Mouse (Mus musculus): Measurements from ENCODE around the gene Spsb1. TPM values are rescaled to one million over a fixed set of nuclear protein-coding genes. Genes with fewer than 3 reads are reported as not detected.

Gene Spsb1
- polyA plus RNA-seq, 1 experiment = 20.2 TPM

DNA sequence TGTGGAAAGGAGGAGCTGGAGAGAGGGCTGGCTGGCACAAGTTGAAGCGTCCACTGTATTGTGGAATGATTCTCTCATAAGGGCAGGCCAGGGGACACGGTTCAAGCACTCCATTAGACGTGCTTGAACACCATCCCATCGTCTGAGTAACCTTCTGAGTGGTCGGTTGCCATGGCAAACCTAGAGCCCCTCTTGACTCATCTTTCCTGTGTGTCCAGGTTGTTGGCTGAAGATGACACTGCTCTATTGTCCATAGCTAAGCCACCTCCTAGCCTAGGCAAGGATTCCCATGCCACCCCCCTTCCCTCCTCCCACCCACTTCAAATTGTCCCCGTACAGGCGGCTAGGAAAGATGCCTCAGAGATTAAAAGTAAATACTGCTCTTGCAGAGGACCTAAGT lies 45.9 kb downstream of the Spsb1 start:
- TF ChIP-seq POLR2A (IDR thresholded peaks at IDR 0.05; ENCODE audit: borderline replicate concordance, extremely low read depth, low read depth, low read length) (no peak), CTCF (IDR thresholded peaks at IDR 0.05; ENCODE audit: insufficient read depth, low read length) (no peak)
- DNase-seq = no peak
- Histone ChIP-seq H3K4me1 (ENCODE audit: control insufficient read depth, insufficient read depth, low read length) (no peaks in the 10 kb centered on the region; the same call in 1 of the 2 replicates), H3K4me3 (replicated peaks; ENCODE audit: extremely low read depth, low read depth, low read length) (no peak overlapping the region)
- 77% methylated on average over 7 of the region's 7 CpGs for WGBS

DNA sequence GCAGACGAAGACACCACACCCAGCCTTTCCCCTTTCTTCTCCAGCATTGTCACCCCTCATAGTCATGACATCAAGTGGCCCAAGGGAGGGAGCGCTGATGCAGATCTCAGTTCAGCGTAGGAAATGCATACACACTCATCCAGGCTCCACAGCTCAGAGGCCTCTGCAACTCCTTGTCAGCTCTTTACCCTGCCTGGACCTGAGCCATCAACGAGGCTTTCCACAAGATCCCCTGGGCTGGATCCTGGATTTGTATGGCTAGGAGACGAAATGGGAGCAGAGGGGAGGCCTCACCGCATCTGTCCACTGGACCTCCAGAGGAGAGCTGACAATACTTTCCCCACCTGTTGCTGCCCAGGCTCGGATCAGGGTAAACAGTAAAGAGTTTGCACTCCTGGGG lies 47.2 kb downstream of the Spsb1 start:
- Histone ChIP-seq H3K4me1 (ENCODE audit: control insufficient read depth, insufficient read depth, low read length) (no peaks in the 10 kb centered on the region; the same call in 1 of the 2 replicates), H3K4me3 (replicated peaks; ENCODE audit: extremely low read depth, low read depth, low read length) (no peak overlapping the region)
- DNase-seq = no peak
- TF ChIP-seq CTCF (IDR thresholded peaks at IDR 0.05; ENCODE audit: insufficient read depth, low read length) (no peak), POLR2A (IDR thresholded peaks at IDR 0.05; ENCODE audit: borderline replicate concordance, extremely low read depth, low read depth, low read length) (no peak)
- WGBS = 64% methylated on average over 7 of the region's 7 CpGs

DNA sequence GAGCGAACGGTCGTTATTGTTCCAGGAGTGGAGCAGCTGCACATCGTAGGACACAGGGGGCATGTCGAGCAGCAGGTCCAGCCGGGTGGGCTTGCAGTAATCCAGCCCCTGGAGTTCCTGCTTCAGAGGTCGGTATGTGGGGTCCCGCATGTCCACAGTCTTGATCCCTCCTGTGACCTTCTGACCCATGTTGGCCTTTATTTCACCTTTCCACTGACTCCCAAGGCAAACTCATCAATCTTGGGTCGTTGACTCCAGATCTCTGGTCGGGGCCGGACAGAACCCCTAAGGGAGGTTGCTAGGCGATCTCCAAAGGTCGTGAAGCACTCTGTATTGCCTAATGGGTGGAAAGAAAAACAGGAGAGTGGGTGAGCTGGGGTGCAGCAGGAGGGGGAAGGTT lies 47.9 kb downstream of the Spsb1 start:
- H3K4me3 ChIP-seq (replicated peaks; ENCODE audit: extremely low read depth, low read depth, low read length) = no peak overlapping the region
- no peak for DNase-seq
- WGBS = 66% methylated on average over 13 of the region's 13 CpGs
- no peak for TF ChIP-seq CTCF (IDR thresholded peaks at IDR 0.05; ENCODE audit: insufficient read depth, low read length)
- no peak for TF ChIP-seq POLR2A (IDR thresholded peaks at IDR 0.05; ENCODE audit: borderline replicate concordance, extremely low read depth, low read depth, low read length)
- no peaks in the 10 kb centered on the region; the same call in 1 of the 2 replicates for H3K4me1 ChIP-seq (ENCODE audit: control insufficient read depth, insufficient read depth, low read length)

DNA sequence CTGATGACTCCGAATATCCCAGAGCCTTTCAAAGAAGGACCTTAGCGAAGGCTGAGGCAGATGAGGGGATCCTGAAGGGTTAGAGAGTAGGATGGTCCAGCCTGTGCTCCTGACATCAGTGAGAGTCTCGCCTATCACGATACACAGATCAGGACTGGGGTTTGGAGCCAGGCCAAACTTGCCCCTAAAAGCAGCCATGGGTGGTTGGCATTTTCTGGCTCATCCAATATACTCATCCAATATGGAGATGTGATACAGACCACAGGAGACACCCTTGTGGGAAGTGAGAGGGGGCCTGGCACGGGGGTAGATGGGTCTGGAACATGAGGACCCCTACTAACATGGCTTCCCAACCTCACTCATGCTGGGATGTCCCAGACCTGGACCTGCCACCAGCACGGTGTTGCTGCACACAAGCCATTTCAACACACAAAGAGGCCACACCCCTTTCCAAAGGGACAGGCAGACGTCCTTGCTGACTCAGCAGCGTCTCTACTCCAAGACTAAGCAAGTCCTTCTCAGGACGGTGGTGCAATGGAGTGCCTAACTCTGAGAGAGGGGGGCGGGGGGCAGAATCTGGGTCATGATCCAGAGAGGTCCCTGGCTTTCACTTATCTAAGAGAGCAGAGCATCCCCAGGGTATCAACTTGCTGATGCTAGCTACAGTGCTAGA lies 49.4 kb downstream of the Spsb1 start:
- H3K4me3 ChIP-seq (replicated peaks; ENCODE audit: extremely low read depth, low read depth, low read length) = no peak overlapping the region
- no peaks in the 10 kb centered on the region; the same call in 1 of the 2 replicates for H3K4me1 ChIP-seq (ENCODE audit: control insufficient read depth, insufficient read depth, low read length)
- 87% methylated on average over 10 of the region's 10 CpGs for WGBS
- TF ChIP-seq POLR2A (IDR thresholded peaks at IDR 0.05; ENCODE audit: borderline replicate concordance, extremely low read depth, low read depth, low read length) (no peak), CTCF (IDR thresholded peaks at IDR 0.05; ENCODE audit: insufficient read depth, low read length) (no peak)
- no peak for DNase-seq

DNA sequence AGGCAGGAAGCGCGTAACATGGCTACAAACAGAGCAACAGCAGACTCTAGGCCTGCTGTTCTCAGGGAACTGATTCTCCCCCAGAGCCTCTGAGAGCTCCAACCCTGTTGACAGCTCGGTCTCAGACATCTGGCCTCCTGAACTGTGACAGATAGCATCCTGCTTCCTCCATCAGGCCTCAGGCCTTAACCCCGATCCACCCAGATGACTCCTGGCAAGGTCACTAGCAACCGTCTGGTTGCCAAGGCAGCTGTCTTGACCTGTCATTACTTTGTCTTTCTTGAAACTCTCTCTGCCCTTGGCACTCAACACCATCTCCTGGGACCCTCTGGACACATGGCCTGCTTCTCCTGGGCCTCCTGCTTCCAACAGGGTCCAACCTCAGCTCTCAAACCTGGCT lies 51.8 kb downstream of the Spsb1 start:
- TF ChIP-seq CTCF (IDR thresholded peaks at IDR 0.05; ENCODE audit: insufficient read depth, low read length) (no peak), POLR2A (IDR thresholded peaks at IDR 0.05; ENCODE audit: borderline replicate concordance, extremely low read depth, low read depth, low read length) (no peak)
- H3K4me1 ChIP-seq (ENCODE audit: control insufficient read depth, insufficient read depth, low read length) = no peaks in the 10 kb centered on the region
- DNase-seq = no peak
- H3K4me3 ChIP-seq (replicated peaks; ENCODE audit: extremely low read depth, low read depth, low read length) = no peak overlapping the region
- WGBS = 46% methylated on average over 5 of the region's 5 CpGs

DNA sequence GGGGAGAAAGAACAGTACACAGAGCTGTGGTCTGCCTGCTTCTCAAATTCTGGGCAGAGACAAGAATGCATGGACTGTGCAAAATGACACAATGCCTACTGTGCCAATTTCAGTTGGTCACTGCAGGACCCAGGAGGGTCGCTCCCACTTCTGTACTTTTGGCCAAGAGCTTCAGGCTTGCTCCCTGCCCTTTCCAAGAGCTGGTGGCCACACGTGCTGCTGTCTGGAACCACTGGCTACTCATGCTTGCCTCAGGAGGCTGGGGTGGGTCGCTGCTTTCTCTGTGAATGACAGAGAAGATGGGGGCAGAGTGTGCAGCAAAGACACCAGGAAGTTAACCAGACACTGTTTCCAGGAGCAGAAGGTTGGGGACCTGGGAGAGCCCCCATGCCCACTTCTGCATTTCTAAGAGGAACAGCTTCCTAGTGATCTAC lies 53.5 kb downstream of the Spsb1 start:
- no peaks in the 10 kb centered on the region for H3K4me1 ChIP-seq (ENCODE audit: control insufficient read depth, insufficient read depth, low read length)
- 58% methylated on average over 3 of the region's 3 CpGs for WGBS
- no peak overlapping the region for H3K4me3 ChIP-seq (replicated peaks; ENCODE audit: extremely low read depth, low read depth, low read length)
- TF ChIP-seq CTCF (IDR thresholded peaks at IDR 0.05; ENCODE audit: insufficient read depth, low read length) = no peak
- no peak for TF ChIP-seq POLR2A (IDR thresholded peaks at IDR 0.05; ENCODE audit: borderline replicate concordance, extremely low read depth, low read depth, low read length)
- DNase-seq = no peak

DNA sequence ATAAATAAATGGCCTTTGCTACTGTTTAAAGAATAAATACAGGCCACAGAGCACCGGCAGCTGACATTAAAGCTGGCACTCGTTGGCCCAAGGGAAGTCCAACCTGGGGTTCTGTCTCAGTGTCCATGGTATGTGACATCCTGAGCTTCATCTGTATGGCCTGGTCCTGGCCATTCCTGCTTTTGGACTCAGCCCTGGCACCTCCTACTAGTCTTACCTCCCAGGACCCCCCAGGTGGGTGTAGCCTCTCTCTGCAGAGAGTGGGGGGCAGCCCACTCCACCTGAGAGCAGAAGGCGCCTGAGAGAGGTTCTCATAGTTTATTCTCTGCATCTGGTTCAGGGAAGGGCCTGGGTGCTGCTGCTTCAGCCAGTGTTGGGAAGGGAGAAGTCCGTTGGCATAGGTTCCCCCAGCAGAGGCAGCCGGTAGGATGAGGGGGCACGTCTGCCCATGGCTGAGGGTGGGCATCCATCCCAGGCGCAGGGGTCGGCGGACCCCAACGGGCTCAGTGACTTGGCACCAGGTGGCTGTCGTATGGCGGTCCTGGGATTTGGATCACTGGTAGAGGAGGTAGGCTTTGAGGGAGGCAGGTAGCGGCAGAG lies 57.1 kb downstream of the Spsb1 start:
- DNase-seq = no peak
- WGBS = 89% methylated on average over 13 of the region's 13 CpGs
- 0 out of 2 replicates have a peak, but pooled peaks cover 4% of the 10 kb centered on the region for H3K4me1 ChIP-seq (ENCODE audit: control insufficient read depth, insufficient read depth, low read length)
- no peak for TF ChIP-seq CTCF (IDR thresholded peaks at IDR 0.05; ENCODE audit: insufficient read depth, low read length)
- TF ChIP-seq POLR2A (IDR thresholded peaks at IDR 0.05; ENCODE audit: borderline replicate concordance, extremely low read depth, low read depth, low read length) = no peak
- H3K4me3 ChIP-seq (replicated peaks; ENCODE audit: extremely low read depth, low read depth, low read length) = no peak overlapping the region

DNA sequence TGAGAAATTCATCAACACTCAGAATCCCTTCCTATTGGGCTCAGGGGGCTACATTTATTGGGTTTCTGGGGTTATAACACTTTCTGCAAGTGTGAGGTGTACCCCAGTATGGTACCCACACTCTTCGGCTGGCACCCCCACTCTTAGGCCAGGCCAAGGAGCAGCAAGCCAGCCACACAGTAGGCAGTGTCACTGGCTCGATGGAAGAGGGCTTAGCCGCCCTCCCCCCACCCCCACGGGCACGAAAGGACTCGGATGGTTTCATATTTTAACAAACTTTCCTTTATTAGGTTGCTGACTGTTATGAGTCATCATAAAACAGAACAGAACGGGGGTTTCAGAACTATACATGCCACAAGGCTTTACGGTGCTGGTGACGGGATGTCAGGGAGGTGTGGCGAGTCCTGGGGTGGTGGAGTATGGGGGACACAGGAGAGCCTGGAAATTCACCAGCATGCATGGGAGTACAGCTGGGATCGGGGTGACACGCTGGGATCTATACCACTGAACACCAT lies 58.8 kb downstream of the Spsb1 start:
- TF ChIP-seq CTCF (IDR thresholded peaks at IDR 0.05; ENCODE audit: insufficient read depth, low read length) (no peak), POLR2A (IDR thresholded peaks at IDR 0.05; ENCODE audit: borderline replicate concordance, extremely low read depth, low read depth, low read length) (no peak)
- Histone ChIP-seq H3K4me1 (ENCODE audit: control insufficient read depth, insufficient read depth, low read length) (0 out of 2 replicates have a peak, but pooled peaks cover 4% of the 10 kb centered on the region), H3K4me3 (replicated peaks; ENCODE audit: extremely low read depth, low read depth, low read length) (no peak overlapping the region)
- no peak for DNase-seq
- WGBS = 78% methylated on average over 12 of the region's 12 CpGs

DNA sequence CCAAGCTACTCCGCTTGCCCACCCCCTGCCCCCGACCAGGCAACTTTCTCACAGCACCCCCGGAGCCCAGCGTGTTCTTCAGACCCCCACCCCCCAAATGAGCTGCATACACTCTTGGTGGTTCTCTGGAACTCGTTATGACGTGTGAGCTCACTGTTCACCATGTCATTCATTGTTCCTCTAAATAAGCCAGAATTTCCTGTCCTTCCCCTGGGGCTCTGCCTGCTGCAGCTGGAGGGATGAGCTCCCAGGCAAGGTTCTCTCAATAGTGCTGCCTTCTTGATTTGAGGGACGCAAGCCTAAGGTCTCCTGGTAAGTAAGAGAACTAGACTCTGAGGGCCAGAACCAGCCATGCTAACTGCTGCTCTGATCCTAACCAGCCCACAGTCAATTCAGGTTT lies 59.6 kb downstream of the Spsb1 start:
- DNase-seq = no peak
- no peak overlapping the region for H3K4me3 ChIP-seq (replicated peaks; ENCODE audit: extremely low read depth, low read depth, low read length)
- H3K4me1 ChIP-seq (ENCODE audit: control insufficient read depth, insufficient read depth, low read length) = peaks cover 6% of the 10 kb centered on the region; the same call in 1 of the 2 replicates
- TF ChIP-seq CTCF (IDR thresholded peaks at IDR 0.05; ENCODE audit: insufficient read depth, low read length) = no peak
- TF ChIP-seq POLR2A (IDR thresholded peaks at IDR 0.05; ENCODE audit: borderline replicate concordance, extremely low read depth, low read depth, low read length) = no peak
- WGBS = 68% methylated on average over 7 of the region's 7 CpGs

DNA sequence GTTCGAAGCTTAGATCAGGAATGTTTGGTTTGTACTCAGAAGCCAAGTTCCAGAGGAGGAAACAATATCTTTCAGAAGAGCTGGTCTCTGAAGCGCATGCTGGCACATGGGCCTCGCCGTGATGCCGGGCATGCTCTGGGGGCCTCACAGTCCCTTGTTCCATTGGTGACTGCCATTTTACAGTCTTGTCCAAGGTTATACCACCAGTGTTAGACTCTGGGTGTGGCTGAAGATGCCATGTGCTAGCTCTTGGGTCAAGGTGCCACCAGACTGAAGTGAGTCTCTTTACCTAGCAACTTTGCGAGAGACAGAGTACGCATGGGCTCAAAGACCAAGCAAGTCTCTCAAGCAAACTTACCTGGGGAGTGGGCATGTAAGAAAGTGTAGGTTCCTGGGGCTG lies 60.5 kb downstream of the Spsb1 start:
- TF ChIP-seq POLR2A (IDR thresholded peaks at IDR 0.05; ENCODE audit: borderline replicate concordance, extremely low read depth, low read depth, low read length) = no peak
- no peak for TF ChIP-seq CTCF (IDR thresholded peaks at IDR 0.05; ENCODE audit: insufficient read depth, low read length)
- H3K4me3 ChIP-seq (replicated peaks; ENCODE audit: extremely low read depth, low read depth, low read length) = no peak overlapping the region
- 93% methylated on average over 7 of the region's 7 CpGs for WGBS
- no peak for DNase-seq
- H3K4me1 ChIP-seq (ENCODE audit: control insufficient read depth, insufficient read depth, low read length) = peaks cover 8% of the 10 kb centered on the region

Data from lung, adult 2 months (tissue).